Mouse (Mus musculus): ENCODE measurements around the gene Fam229b. TPM values are rescaled to one million over a fixed set of nuclear protein-coding genes. Genes with fewer than 3 reads are reported as not detected.

Gene Fam229b
- total RNA-seq (2021), result 1 to 10 TPM; 6.3 to 6.7 TPM
- long read RNA-seq, experiment 1, partial matches to known transcripts, result 0 of 6 reads
- long read RNA-seq, experiment 1, other reads (novel, unspliced or antisense), result 2 of 6 reads
- long read RNA-seq, experiment 2, partial matches to known transcripts, result 0 of 2 reads
- long read RNA-seq, experiment 2, other reads (novel, unspliced or antisense), result 1 of 2 reads

- peak; percentile 93 for DNase-seq
Measured at GRCm38 (mm10) chr10:39133462-39134310, at the start of gene Fam229b, which contains the start of gene Tube1. Gene Fam229b (minus strand): TSS chr10:39133914. Gene Tube1 (plus strand): TSS chr10:39133976.

GRCm38 (mm10) chr10:39176981-39177380 is 43.3 kb upstream of the Fam229b start:
- peak in 1 of 2 experiments; percentile 43 for DNase-seq

DNA sequence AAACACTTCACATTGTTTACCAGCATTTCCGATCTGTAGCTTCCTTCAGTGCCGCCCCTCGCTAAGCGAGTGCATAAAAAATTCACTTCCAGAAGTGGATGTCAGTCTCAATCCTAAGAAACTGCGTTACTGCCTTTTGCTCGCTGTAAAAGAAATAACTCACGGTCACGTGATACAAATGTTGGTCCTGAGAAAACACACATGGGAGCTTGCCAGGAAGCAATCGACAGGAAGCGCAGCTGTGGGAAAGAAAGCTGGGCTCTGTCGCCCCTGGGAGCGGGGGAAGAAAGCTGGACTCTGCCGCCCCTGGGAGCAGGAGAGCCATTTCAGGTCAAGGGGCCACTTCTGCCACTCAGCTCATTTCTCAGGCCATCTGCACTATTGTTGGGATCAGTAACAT is 39.4 kb upstream of the Fam229b start:
- DNase-seq, result peak; percentile 71 to 73

- DNase-seq, result peak in 1 of 2 experiments; percentile 40
Measured at GRCm38 (mm10) chr10:39172540-39172931, 38.8 kb upstream of the Fam229b start.

DNA sequence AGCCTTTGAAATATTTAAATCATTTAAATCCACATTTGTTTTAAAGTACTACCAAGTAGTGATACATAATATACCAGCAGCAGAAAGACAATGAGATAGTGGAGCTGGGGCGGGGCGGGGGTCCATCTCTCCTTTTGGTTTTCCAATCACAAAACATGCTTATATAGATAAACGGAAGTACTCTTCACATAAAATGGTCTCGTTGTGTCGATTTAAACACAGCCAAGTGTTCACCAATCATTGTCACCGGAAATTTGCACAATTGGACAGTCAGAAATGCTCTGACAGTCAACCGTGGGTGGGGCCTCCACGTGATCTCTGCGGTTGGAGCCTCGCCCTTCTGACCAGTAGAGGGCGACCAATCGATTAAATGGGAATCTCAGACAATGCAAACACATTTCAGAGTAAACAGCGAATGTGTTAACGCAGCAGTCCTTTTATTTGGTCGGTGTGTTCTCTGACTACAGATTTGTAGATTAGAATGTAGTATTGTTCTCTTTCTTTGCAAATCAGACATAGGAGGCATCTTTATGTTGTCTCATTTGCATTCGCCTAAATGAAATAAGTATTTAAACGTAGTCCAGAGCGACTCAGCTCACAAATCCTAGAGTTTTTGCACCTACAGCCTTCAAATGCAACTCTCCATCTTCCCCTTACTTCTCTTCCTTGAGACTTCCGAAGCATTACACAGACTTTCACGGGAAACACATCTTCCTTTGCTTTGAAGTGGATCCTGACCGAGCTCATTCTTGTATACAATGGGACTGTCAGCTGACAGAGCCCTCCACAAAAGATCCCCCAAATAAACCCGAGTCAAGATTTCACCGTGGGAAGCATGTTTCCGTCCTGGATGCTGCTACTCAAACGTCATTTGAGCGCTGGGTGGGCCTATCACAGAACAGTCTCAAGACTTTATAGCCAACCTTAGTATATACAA is 38.2 kb upstream of the Fam229b start:
- DNase-seq, result peak; percentile 93

DNA sequence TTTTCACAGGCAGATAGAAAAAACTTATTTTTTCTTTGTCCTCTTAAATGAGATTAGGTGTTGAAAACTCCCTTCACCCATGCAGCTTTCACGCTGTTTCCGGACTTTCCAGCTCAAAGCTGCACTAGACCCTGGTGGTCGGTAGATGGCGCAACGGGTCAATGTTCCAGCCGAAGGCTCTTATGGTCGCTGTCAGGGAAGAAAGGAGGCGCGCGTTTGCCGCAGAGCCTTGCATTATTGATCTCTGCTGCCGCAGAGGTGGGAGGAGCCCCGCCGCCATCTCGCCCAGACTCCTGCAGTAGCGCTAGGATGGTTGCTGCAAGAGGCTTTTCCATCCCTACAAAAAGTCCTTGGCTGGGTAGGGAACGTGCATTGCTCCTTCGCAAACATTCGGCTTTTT is 37.4 kb upstream of the Fam229b start:
- peak; percentile 93 to 95 for DNase-seq

GRCm38 (mm10) chr10:39170706-39171105 is 37.0 kb upstream of the Fam229b start:
- no peak for DNase-seq

- peak; percentile 47 to 81 for DNase-seq
Measured at GRCm38 (mm10) chr10:39170181-39170580, 36.5 kb upstream of the Fam229b start.

- DNase-seq, result no peak
Measured at GRCm38 (mm10) chr10:39169642-39170041, 35.9 kb upstream of the Fam229b start.

- DNase-seq, result no peak
Measured at GRCm38 (mm10) chr10:39167611-39168010, 33.9 kb upstream of the Fam229b start.

GRCm38 (mm10) chr10:39165632-39166115 is 32.0 kb upstream of the Fam229b start:
- DNase-seq, result peak in 1 of 2 experiments; percentile 35

DNA sequence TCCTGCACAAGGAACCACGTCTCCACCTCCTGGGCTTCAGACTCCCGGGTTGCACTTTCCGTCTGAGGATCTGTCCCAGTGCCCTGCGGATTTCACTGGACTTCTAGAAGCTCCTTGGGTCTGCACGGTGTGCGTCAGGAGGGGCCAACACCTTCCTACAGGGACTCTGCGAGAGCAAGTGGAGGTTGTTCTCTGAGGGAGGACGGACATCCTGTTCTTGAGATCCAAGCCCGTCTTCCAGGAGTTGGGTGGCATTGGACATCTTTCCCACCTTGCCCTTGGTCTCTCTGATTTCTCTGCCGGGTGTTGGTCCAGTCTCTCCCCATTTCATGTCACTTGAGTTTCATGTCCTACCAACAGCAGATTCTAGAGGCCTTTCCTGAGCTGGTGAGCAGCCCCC is 30.0 kb upstream of the Fam229b start, which contains the start of gene Ccn6:
TSS of gene Ccn6 (minus strand) at position 101 of the 400 bp plus-strand sequence.
- DNase-seq, result no peak

GRCm38 (mm10) chr10:39162666-39163484 is 29.2 kb upstream of the Fam229b start:
- no peak for DNase-seq

DNA sequence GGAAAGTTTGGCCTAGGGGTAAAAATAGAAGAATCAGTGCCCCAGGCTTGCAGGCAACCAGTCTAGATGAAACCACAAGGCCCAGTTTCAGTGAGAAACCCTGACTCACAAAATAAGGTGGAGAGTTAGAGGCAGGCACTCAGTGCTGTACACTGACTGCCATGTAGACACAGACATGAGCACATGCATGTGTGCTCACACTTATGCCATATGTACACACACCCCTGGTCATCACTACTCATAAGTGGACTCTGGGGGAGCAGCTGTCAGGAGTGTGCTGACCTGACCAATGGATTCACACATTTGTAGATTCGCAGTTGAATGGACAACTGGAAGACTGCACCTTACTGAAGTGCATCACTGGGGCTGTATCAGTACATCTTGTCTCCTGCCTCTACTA is 27.7 kb upstream of the Fam229b start:
- DNase-seq, result no peak

DNA sequence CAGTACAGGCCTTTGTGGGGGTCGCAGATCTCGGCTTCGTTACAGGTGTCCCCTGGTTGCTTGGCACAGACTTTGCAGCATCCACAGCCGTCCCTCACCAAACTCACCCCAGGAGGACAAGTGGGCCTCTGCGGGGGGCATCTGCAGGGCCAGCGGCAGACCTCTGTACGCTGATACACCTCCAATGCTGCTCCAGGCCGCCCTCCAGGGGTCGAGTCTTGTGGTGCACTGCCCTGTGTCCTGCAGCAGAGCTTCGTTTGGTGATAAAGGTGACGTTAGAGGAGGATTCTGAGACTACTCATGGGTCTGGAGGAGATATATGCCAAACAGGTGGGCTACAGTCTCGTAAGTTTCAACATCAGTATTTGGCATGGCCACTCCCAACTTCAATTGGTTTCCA is 24.6 kb upstream of the Fam229b start:
- DNase-seq, result no peak

DNA sequence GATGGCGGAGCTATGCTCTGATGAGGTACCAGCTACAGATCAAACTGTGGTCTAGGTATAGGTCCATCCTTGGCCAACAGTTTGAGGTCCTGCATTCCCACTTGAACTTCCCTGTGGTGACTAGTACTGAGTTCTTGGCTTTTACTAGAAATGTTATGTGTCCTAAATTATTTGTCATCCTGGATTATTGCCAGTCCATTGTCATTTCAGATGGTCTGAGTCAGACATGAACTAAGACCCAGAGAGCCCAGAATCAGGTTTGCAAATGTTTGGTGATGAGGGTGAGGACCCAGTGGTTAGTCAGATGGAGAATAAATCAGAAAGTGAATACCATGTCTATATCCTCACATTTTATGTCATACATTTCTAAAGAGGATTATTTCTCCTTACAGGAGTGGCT is 23.6 kb upstream of the Fam229b start:
- no peak for DNase-seq

- no peak for DNase-seq
Measured at GRCm38 (mm10) chr10:39156719-39157118, 23.0 kb upstream of the Fam229b start.

- DNase-seq, result no peak
Measured at GRCm38 (mm10) chr10:39142216-39142615, 8.5 kb upstream of the Fam229b start.

- DNase-seq, result no peak
Measured at GRCm38 (mm10) chr10:39141401-39141800, 7.7 kb upstream of the Fam229b start.

- no peak for DNase-seq
Measured at GRCm38 (mm10) chr10:39140843-39141242, 7.1 kb upstream of the Fam229b start.

GRCm38 (mm10) chr10:39138761-39139160 is 5.0 kb upstream of the Fam229b start:
- DNase-seq, result no peak

Data from heart, adult 18-20 months (tissue).